Comparison of ENCODE assay signal across 8 mouse cellular contexts in the genomic region with DNA sequence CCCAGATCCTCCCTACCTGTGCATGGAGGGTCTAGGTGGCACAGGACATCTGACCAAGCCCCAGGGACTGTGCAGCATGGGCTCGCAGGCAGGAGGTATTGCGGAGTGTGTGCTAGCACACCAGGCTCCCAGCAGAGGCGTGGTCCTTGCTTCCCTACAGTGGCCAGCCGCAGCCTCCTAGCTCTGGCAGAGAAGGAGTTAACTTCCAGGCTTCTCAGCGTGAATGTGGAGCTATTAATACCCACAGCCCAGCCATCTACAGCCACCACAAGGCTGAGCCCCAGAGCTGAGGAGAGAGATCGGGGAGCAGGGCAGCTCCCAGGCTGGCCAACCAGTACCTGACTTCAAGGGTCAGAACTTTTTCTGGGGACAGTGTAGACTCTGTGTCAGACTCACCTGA. TPM values are rescaled to one million over a fixed set of nuclear protein-coding genes. Genes with fewer than 3 reads are reported as not detected.
DNase-seq lines count a peak whose midpoint lies in the region; ATAC-seq lines count a peak whose summit lies in the region.

No protein-coding gene starts in this region.

- peak; percentile 37; the same call in 1 of the 2 replicates for ATAC-seq in heart, embryonic 13.5 days (ENCODE audit: extremely low read depth, insufficient number of reproducible peaks, low FRiP score, low TSS enrichment)
- 0 out of 2 replicates have a peak, but pooled peaks have one; percentile 27 for ATAC-seq in midbrain, embryonic 12.5 days (ENCODE audit: low FRiP score, low read depth)

- peaks cover 13% of the 10 kb centered on the region; the same call in 1 of the 2 replicates for H3K27me3 ChIP-seq in heart, embryonic 13.5 days (replicated peaks)
- peaks cover 27% of the 10 kb centered on the region for H3K27me3 ChIP-seq in midbrain, embryonic 12.5 days

- H3K4me3 ChIP-seq in heart, embryonic 13.5 days: peak overlapping the region; percentile 54
- H3K4me3 ChIP-seq in midbrain, embryonic 12.5 days: no peak overlapping the region

- peak overlapping the region; percentile 69 for H3K27ac ChIP-seq in heart, embryonic 13.5 days (replicated peaks)
- H3K27ac ChIP-seq in midbrain, embryonic 12.5 days (replicated peaks): no peak overlapping the region

- DNase-seq in gastrocnemius, adult 18-20 months (ENCODE audit: low spot score): peak; percentile 38
- no peak for DNase-seq in gastrocnemius, postnatal 36 days
- peak; percentile 52 for DNase-seq in embryo, embryonic 11 days
- no peak for DNase-seq in thymus, postnatal 36 days
- no peak for DNase-seq in layer of hippocampus, adult 11-12 months (ENCODE audit: low spot score)
- no peak for DNase-seq in yolk sac, embryonic 10.5 days (ENCODE audit: low spot score)

- WGBS in heart, embryonic 13.5 days: 1% methylated on average over 6 of the region's 6 CpGs
- WGBS in midbrain, embryonic 12.5 days: 6% methylated on average over 6 of the region's 6 CpGs

- no peaks in the 10 kb centered on the region for H3K9me3 ChIP-seq in heart, embryonic 13.5 days
- no peaks in the 10 kb centered on the region for H3K9me3 ChIP-seq in midbrain, embryonic 12.5 days

- H3K4me1 ChIP-seq in heart, embryonic 13.5 days: peaks cover 40% of the 10 kb centered on the region
- peaks cover 11% of the 10 kb centered on the region for H3K4me1 ChIP-seq in midbrain, embryonic 12.5 days

- H3K4me2 ChIP-seq in heart, embryonic 13.5 days: peak overlapping the region; percentile 69
- peak overlapping the region; percentile 12; the same call in 1 of the 2 replicates for H3K4me2 ChIP-seq in midbrain, embryonic 12.5 days (replicated peaks)

- intact Hi-C loops in gastrocnemius, postnatal 36 days (cut with DNase I): no loop called here

- no peaks in the 10 kb centered on the region for H3K36me3 ChIP-seq in heart, embryonic 13.5 days
- H3K36me3 ChIP-seq in midbrain, embryonic 12.5 days: no peaks in the 10 kb centered on the region

- H3K9ac ChIP-seq in heart, embryonic 13.5 days: peak overlapping the region; percentile 82
- H3K9ac ChIP-seq in midbrain, embryonic 12.5 days (replicated peaks): 0 out of 2 replicates have a peak overlapping the region, but pooled peaks have one; percentile 1

RNA-seq across cellular contexts. Expression of gene Sbk1, which starts 24.3 kb away (rescaled TPM):
- 10 to 100 TPM; 18.7 to 18.8 TPM for total RNA-seq in gastrocnemius, adult 18-20 months (2021)
- 10 to 100 TPM; 18.4 to 24.0 TPM for total RNA-seq in gastrocnemius, postnatal 36 days (2021)
- 12.7 and 13.7 TPM in 2 replicates for polyA plus RNA-seq in heart, embryonic 13.5 days (2015; fragmentation: Nextera tagmentation; extraction: Ambion mirVana)
- 276 and 311 TPM in 2 replicates for polyA plus RNA-seq in midbrain, embryonic 12.5 days (2016; fragmentation: Nextera tagmentation; extraction: Ambion mirVana)

RNA-seq across cellular contexts. Expression of gene Xpo6, which starts 47.8 kb away (rescaled TPM):
- 10 to 100 TPM; 11.5 to 11.8 TPM for total RNA-seq in gastrocnemius, adult 18-20 months (2021)
- 10 to 100 TPM; 16.3 to 19.4 TPM for total RNA-seq in gastrocnemius, postnatal 36 days (2021)
- polyA plus RNA-seq in heart, embryonic 13.5 days (2015; fragmentation: Nextera tagmentation; extraction: Ambion mirVana): 27.7 and 29.5 TPM in 2 replicates
- polyA plus RNA-seq in midbrain, embryonic 12.5 days (2016; fragmentation: Nextera tagmentation; extraction: Ambion mirVana): 68.3 and 76.6 TPM in 2 replicates

Comparison
In these comparisons a context has a peak if more than half of its experiments do, and no peak if none do; other contexts are left out.
1. DNase-seq: peak in gastrocnemius, adult 18-20 months (single experiment) and embryo, embryonic 11 days (single experiment); none in gastrocnemius, postnatal 36 days (0 of 2), thymus, postnatal 36 days (0 of 2), layer of hippocampus, adult 11-12 months (single experiment) and yolk sac, embryonic 10.5 days (single experiment).